Mouse (Mus musculus): ENCODE measurements at regions not wholly inside any gene's neighbourhood (a gene's known extent, or its start where the extent isn't known, plus 50 kb on each side); places are given as distances from the start of the nearest gene placed in this dataset.

GRCm38 (mm10) chr2:10736696-10737457, 366.6 kb downstream of the Sfmbt2 start:
- no peak overlapping the region for H3K4me3 ChIP-seq (replicated peaks; ENCODE audit: control insufficient read depth, low read depth, low read length)
- H3K27ac ChIP-seq (ENCODE audit: control insufficient read depth, insufficient read depth, low read depth, low read length, poor library complexity): no peak overlapping the region
- no peak for TF ChIP-seq POLR2A (IDR thresholded peaks at IDR 0.05; ENCODE audit: borderline replicate concordance, control insufficient read depth, low read depth, low read length)
- no peak for TF ChIP-seq CTCF (IDR thresholded peaks at IDR 0.05; ENCODE audit: control insufficient read depth, insufficient read depth, low read length)
- H3K4me1 ChIP-seq (ENCODE audit: control insufficient read depth, insufficient read depth, low read length): no peaks in the 10 kb centered on the region
- WGBS: 65% methylated on average over 13 of the region's 13 CpGs

GRCm38 (mm10) chr2:10737458-10737775, 367.1 kb downstream of the Sfmbt2 start:
- H3K4me3 ChIP-seq (replicated peaks; ENCODE audit: control insufficient read depth, low read depth, low read length): no peak overlapping the region
- H3K27ac ChIP-seq (ENCODE audit: control insufficient read depth, insufficient read depth, low read depth, low read length, poor library complexity): no peak overlapping the region
- 66% methylated on average over 9 of the region's 9 CpGs for WGBS
- H3K4me1 ChIP-seq (ENCODE audit: control insufficient read depth, insufficient read depth, low read length): no peaks in the 10 kb centered on the region
- no peak for TF ChIP-seq CTCF (IDR thresholded peaks at IDR 0.05; ENCODE audit: control insufficient read depth, insufficient read depth, low read length)
- no peak for TF ChIP-seq POLR2A (IDR thresholded peaks at IDR 0.05; ENCODE audit: borderline replicate concordance, control insufficient read depth, low read depth, low read length)

- 86% methylated on average over 7 of the region's 7 CpGs for WGBS
- Histone ChIP-seq H3K4me1 (ENCODE audit: control insufficient read depth, insufficient read depth, low read length) (no peaks in the 10 kb centered on the region), H3K27ac (ENCODE audit: control insufficient read depth, insufficient read depth, low read depth, low read length, poor library complexity) (no peak overlapping the region), H3K4me3 (replicated peaks; ENCODE audit: control insufficient read depth, low read depth, low read length) (no peak overlapping the region)
- TF ChIP-seq CTCF (IDR thresholded peaks at IDR 0.05; ENCODE audit: control insufficient read depth, insufficient read depth, low read length): no peak
- no peak for TF ChIP-seq POLR2A (IDR thresholded peaks at IDR 0.05; ENCODE audit: borderline replicate concordance, control insufficient read depth, low read depth, low read length)
Observed at GRCm38 (mm10) chr2:10745127-10745526, 374.8 kb downstream of the Sfmbt2 start.

GRCm38 (mm10) chr2:10755375-10755774, 385.1 kb downstream of the Sfmbt2 start:
- WGBS: 71% methylated on average over 3 of the region's 3 CpGs
- Histone ChIP-seq H3K4me1 (ENCODE audit: control insufficient read depth, insufficient read depth, low read length) (no peaks in the 10 kb centered on the region), H3K4me3 (replicated peaks; ENCODE audit: control insufficient read depth, low read depth, low read length) (no peak overlapping the region), H3K27ac (ENCODE audit: control insufficient read depth, insufficient read depth, low read depth, low read length, poor library complexity) (no peak overlapping the region)
- TF ChIP-seq POLR2A (IDR thresholded peaks at IDR 0.05; ENCODE audit: borderline replicate concordance, control insufficient read depth, low read depth, low read length) (no peak), CTCF (IDR thresholded peaks at IDR 0.05; ENCODE audit: control insufficient read depth, insufficient read depth, low read length) (no peak)

GRCm38 (mm10) chr2:10757202-10757840, 387.0 kb downstream of the Sfmbt2 start:
- Histone ChIP-seq H3K27ac (ENCODE audit: control insufficient read depth, insufficient read depth, low read depth, low read length, poor library complexity) (no peak overlapping the region), H3K4me3 (replicated peaks; ENCODE audit: control insufficient read depth, low read depth, low read length) (no peak overlapping the region), H3K4me1 (ENCODE audit: control insufficient read depth, insufficient read depth, low read length) (no peaks in the 10 kb centered on the region)
- WGBS: 78% methylated on average over 8 of the region's 8 CpGs
- TF ChIP-seq POLR2A (IDR thresholded peaks at IDR 0.05; ENCODE audit: borderline replicate concordance, control insufficient read depth, low read depth, low read length) (no peak), CTCF (IDR thresholded peaks at IDR 0.05; ENCODE audit: control insufficient read depth, insufficient read depth, low read length) (no peak)

- no peak for TF ChIP-seq CTCF (IDR thresholded peaks at IDR 0.05; ENCODE audit: control insufficient read depth, insufficient read depth, low read length)
- no peak for TF ChIP-seq POLR2A (IDR thresholded peaks at IDR 0.05; ENCODE audit: borderline replicate concordance, control insufficient read depth, low read depth, low read length)
- 70% methylated on average over 1 of the region's 1 CpGs for WGBS
- H3K27ac ChIP-seq (ENCODE audit: control insufficient read depth, insufficient read depth, low read depth, low read length, poor library complexity): no peak overlapping the region
- H3K4me1 ChIP-seq (ENCODE audit: control insufficient read depth, insufficient read depth, low read length): no peaks in the 10 kb centered on the region
- no peak overlapping the region for H3K4me3 ChIP-seq (replicated peaks; ENCODE audit: control insufficient read depth, low read depth, low read length)
Observed at GRCm38 (mm10) chr2:10757886-10758285, 387.6 kb downstream of the Sfmbt2 start.

GRCm38 (mm10) chr2:10762236-10762635, 391.9 kb downstream of the Sfmbt2 start:
- Histone ChIP-seq H3K4me3 (replicated peaks; ENCODE audit: control insufficient read depth, low read depth, low read length) (no peak overlapping the region), H3K4me1 (ENCODE audit: control insufficient read depth, insufficient read depth, low read length) (no peaks in the 10 kb centered on the region), H3K27ac (ENCODE audit: control insufficient read depth, insufficient read depth, low read depth, low read length, poor library complexity) (no peak overlapping the region)
- WGBS: 75% methylated on average over 4 of the region's 4 CpGs
- no peak for TF ChIP-seq CTCF (IDR thresholded peaks at IDR 0.05; ENCODE audit: control insufficient read depth, insufficient read depth, low read length)
- TF ChIP-seq POLR2A (IDR thresholded peaks at IDR 0.05; ENCODE audit: borderline replicate concordance, control insufficient read depth, low read depth, low read length): no peak

- H3K4me1 ChIP-seq (ENCODE audit: control insufficient read depth, insufficient read depth, low read length): no peaks in the 10 kb centered on the region
- 53% methylated on average over 7 of the region's 7 CpGs for WGBS
Observed at GRCm38 (mm10) chr2:10783071-10783470, 388.8 kb upstream of the Prkcq start.

More at GRCm38 (mm10) chr2:10783071-10783470, 388.8 kb upstream of the Prkcq start:
- no peak for TF ChIP-seq CTCF (IDR thresholded peaks at IDR 0.05; ENCODE audit: control insufficient read depth, insufficient read depth, low read length)
- TF ChIP-seq POLR2A (IDR thresholded peaks at IDR 0.05; ENCODE audit: borderline replicate concordance, control insufficient read depth, low read depth, low read length): no peak
- H3K27ac ChIP-seq (ENCODE audit: control insufficient read depth, insufficient read depth, low read depth, low read length, poor library complexity): no peak overlapping the region
- no peak overlapping the region for H3K4me3 ChIP-seq (replicated peaks; ENCODE audit: control insufficient read depth, low read depth, low read length)

All from bone marrow, adult 2 months (tissue).